Mouse (Mus musculus) MEL (cell line): ENCODE data around the gene Sycp2. TPM values are rescaled to one million over a fixed set of nuclear protein-coding genes. Genes with fewer than 3 reads are reported as not detected.

ENCODE experiments used
- DNase-seq: peaks from one replicate; pipeline ENCODE4 v3.0.0; 2011; ENCODE audit warnings: low read depth, low spot score
- H3K27ac ChIP-seq: 2 replicates; pipeline ENCODE4 v1.5.1; 2012; ENCODE audit warnings: low read depth, mild to moderate bottlenecking, control low read depth, low read length, moderate library complexity; ENCODE audit not compliant: control insufficient read depth
- H3K27me3 ChIP-seq, 2 experiments: fragments of 150-350 bp in 1 of 2; sonication (generic) in 1 of 2; 2 replicates each; pipeline ENCODE4 v1.6.1; 2012; ENCODE audit warnings: low read length in 2 of 2, mild to moderate bottlenecking in 2 of 2, improper control_type of control experiment in 1 of 2, moderate library complexity in 1 of 2; ENCODE audit not compliant: insufficient read depth in 2 of 2, control insufficient read depth in 1 of 2
- H3K36me3 ChIP-seq, 2 experiments: 2 replicates each; pipeline ENCODE4 v1.6.1; 2012 to 2014; ENCODE audit warnings: low read length in 2 of 2, improper control_type of control experiment in 1 of 2, inconsistent platforms in 1 of 2, mild to moderate bottlenecking in 1 of 2; ENCODE audit not compliant: insufficient read depth in 2 of 2, control insufficient read depth in 1 of 2
- H3K4me1 ChIP-seq, 2 experiments: fragments of 150-350 bp in 1 of 2; sonication (generic) in 1 of 2; 2 replicates each; pipeline ENCODE4 v1.6.1; 2012; ENCODE audit warnings: low read length in 2 of 2, improper control_type of control experiment in 1 of 2, mild to moderate bottlenecking in 1 of 2; ENCODE audit not compliant: insufficient read depth in 2 of 2, control insufficient read depth in 1 of 2
- H3K4me3 ChIP-seq, 2 experiments: fragments of 150-350 bp in 1 of 2; sonication (generic) in 1 of 2; 2 replicates each; pipeline ENCODE4 v1.5.1; 2012; ENCODE audit warnings: low read depth in 2 of 2, low read length in 2 of 2, mild to moderate bottlenecking in 2 of 2, moderate library complexity in 2 of 2, control low read depth in 1 of 2, improper control_type of control experiment in 1 of 2; ENCODE audit not compliant: control insufficient read depth in 1 of 2, insufficient read depth in 1 of 2
- H3K79me2 ChIP-seq: 2 replicates; pipeline ENCODE4 v1.6.1; 2012; ENCODE audit warnings: mild to moderate bottlenecking, low read length, moderate library complexity; ENCODE audit not compliant: control insufficient read depth, poor library complexity, insufficient read depth
- H3K9ac ChIP-seq: 2 replicates; pipeline ENCODE4 v1.6.1; 2012; ENCODE audit warnings: low read depth, mild to moderate bottlenecking, control low read depth, low read length, moderate library complexity; ENCODE audit not compliant: control insufficient read depth, poor library complexity, severe bottlenecking
- H3K9me3 ChIP-seq: fragments of 150-350 bp; sonication (generic); replicated peaks from 2 replicates; pipeline ENCODE4 v1.6.1; 2012; ENCODE audit warnings: mild to moderate bottlenecking, low read length, improper control_type of control experiment, moderate library complexity; ENCODE audit not compliant: insufficient read depth
- CHD1 ChIP-seq: IDR thresholded peaks from 2 replicates; pipeline ENCODE4 v1.6.1; 2012; ENCODE audit warnings: low read depth, mild to moderate bottlenecking, inconsistent platforms, low read length, improper control_type of control experiment
- HCFC1 ChIP-seq: IDR thresholded peaks from 2 replicates; pipeline ENCODE4 v1.6.1; 2012; ENCODE audit warnings: low read depth, mild to moderate bottlenecking, inconsistent platforms, low read length, improper control_type of control experiment, moderate library complexity
- JUND ChIP-seq: IDR thresholded peaks from 2 replicates; pipeline ENCODE4 v1.6.1; 2011; ENCODE audit warnings: low read depth, mild to moderate bottlenecking, improper control_type of control experiment, low read length
- KAT2A ChIP-seq: conservative IDR thresholded peaks from 2 replicates; pipeline ENCODE4 v1.6.1; 2012; ENCODE audit warnings: low read depth, low read length, improper control_type of control experiment, inconsistent platforms
- MAFK ChIP-seq: IDR thresholded peaks from 2 replicates; pipeline ENCODE4 v1.6.1; 2011; ENCODE audit warnings: low read depth, mild to moderate bottlenecking, low read length, improper control_type of control experiment, borderline replicate concordance
- MAX ChIP-seq: IDR thresholded peaks from 2 replicates; pipeline ENCODE4 v1.6.1; 2011; ENCODE audit warnings: low read length, improper control_type of control experiment
- MEF2A ChIP-seq: IDR thresholded peaks from 2 replicates; pipeline ENCODE4 v1.6.1; 2014; ENCODE audit warnings: low read depth, mild to moderate bottlenecking, inconsistent platforms, low read length, improper control_type of control experiment; ENCODE audit not compliant: poor library complexity, insufficient replicate concordance, severe bottlenecking; ENCODE audit errors: extremely low read depth
- MXI1 ChIP-seq: IDR thresholded peaks from 2 replicates; pipeline ENCODE4 v1.6.1; 2011; ENCODE audit warnings: mild to moderate bottlenecking, low read depth, low read length, improper control_type of control experiment
- MYC ChIP-seq: IDR thresholded peaks from 2 replicates; pipeline ENCODE4 v1.6.1; 2011; ENCODE audit warnings: low read depth, mild to moderate bottlenecking, low read length, improper control_type of control experiment, moderate library complexity
- NELFE ChIP-seq: IDR thresholded peaks from 2 replicates; pipeline ENCODE4 v1.6.1; 2011; ENCODE audit warnings: low read depth, low read length, improper control_type of control experiment
- POLR2AphosphoS5 ChIP-seq: IDR thresholded peaks from 2 replicates; pipeline ENCODE4 v1.6.1; 2012; ENCODE audit warnings: low read depth, borderline replicate concordance, mild to moderate bottlenecking, inconsistent platforms, low read length, moderate library complexity, mixed read lengths
- RAD21 ChIP-seq: IDR thresholded peaks from 2 replicates; pipeline ENCODE4 v1.6.1; 2011; ENCODE audit warnings: mild to moderate bottlenecking, low read depth, low read length, improper control_type of control experiment
- RCOR1 ChIP-seq: IDR thresholded peaks from 2 replicates; pipeline ENCODE4 v1.6.1; 2012; ENCODE audit warnings: low read depth, mild to moderate bottlenecking, inconsistent platforms, low read length, improper control_type of control experiment
- SIN3A ChIP-seq: IDR thresholded peaks from 2 replicates; pipeline ENCODE4 v1.6.1; 2012; ENCODE audit warnings: low read length, improper control_type of control experiment, inconsistent platforms
- SMC3 ChIP-seq: IDR thresholded peaks from 2 replicates; pipeline ENCODE4 v1.6.1; 2011; ENCODE audit warnings: low read depth, low read length, improper control_type of control experiment
- TAL1 ChIP-seq: IDR thresholded peaks from 2 replicates; pipeline ENCODE4 v1.6.1; 2012; ENCODE audit warnings: mild to moderate bottlenecking, inconsistent platforms, low read length, moderate library complexity, mixed read lengths
- ZMIZ1 ChIP-seq: IDR thresholded peaks from 2 replicates; pipeline ENCODE4 v1.6.1; 2012; ENCODE audit warnings: low read depth, mild to moderate bottlenecking, inconsistent platforms, low read length, improper control_type of control experiment, moderate library complexity
- polyA plus RNA-seq, 2 experiments: library from polyadenylated mRNA; stranded (reverse) in 1 of 2; unstranded in 1 of 2; fragments of >175 nt in 1 of 2; fragments of >200 nt in 1 of 2; gene quantifications; 2 replicates each; pipeline versions ENCODE4 v1.2.1 to v1.2.4; 2012; ENCODE audit warnings: low replicate concordance in 2 of 2, low read depth in 1 of 2; ENCODE audit not compliant: insufficient read length in 2 of 2, insufficient read depth in 1 of 2, missing spikeins in 1 of 2
- total RNA-seq: library from RNA; depleted of rRNA; stranded (reverse); fragments of 300-350 nt; gene quantifications from 2 replicates; pipeline ENCODE4 v1.2.3, GENCODE M21; 2012

Gene Sycp2
- total and polyA plus RNA-seq, 3 experiments, result not detected

DNA sequence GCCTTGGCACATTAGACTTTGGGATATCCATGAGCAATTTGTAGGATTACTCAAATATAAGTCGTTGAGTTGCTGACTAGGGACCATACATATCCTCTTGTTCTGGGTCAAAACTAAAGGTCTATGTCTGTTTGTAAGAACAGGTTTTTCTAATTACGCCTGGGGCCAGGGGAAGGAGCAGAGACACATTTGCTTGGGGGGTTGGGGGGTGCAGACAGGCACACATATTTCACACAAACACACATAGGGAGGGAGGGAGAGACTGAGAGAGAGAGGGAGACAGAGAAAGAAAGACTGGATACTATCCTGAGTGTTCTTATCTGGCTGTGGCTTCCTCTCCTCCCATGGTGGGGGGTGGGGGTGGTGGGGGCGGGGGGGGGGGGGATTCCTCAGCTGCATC lies 14.7 kb upstream of the Sycp2 start:
- Histone ChIP-seq H3K27me3 (no peaks in the 10 kb centered on the region), H3K4me1 (no peaks in the 10 kb centered on the region), H3K4me3 (no peak overlapping the region), H3K27ac (no peak overlapping the region), H3K79me2 (no peaks in the 10 kb centered on the region), H3K36me3 (no peaks in the 10 kb centered on the region), H3K9me3 (no peaks in the 10 kb centered on the region), H3K9ac (no peak overlapping the region)
- no peak for TF ChIP-seq KAT2A
- no peak for TF ChIP-seq MAFK
- no peak for TF ChIP-seq POLR2AphosphoS5
- no peak for TF ChIP-seq ZMIZ1
- no peak for TF ChIP-seq MXI1
- no peak for TF ChIP-seq TAL1
- TF ChIP-seq RCOR1, result no peak
- no peak for TF ChIP-seq NELFE
- TF ChIP-seq CHD1, result no peak
- DNase-seq, result no peak

- Histone ChIP-seq H3K4me3 (no peak overlapping the region), H3K4me1 (no peaks in the 10 kb centered on the region), H3K27me3 (no peaks in the 10 kb centered on the region), H3K9ac (no peak overlapping the region), H3K79me2 (no peaks in the 10 kb centered on the region), H3K9me3 (no peaks in the 10 kb centered on the region), H3K36me3 (no peaks in the 10 kb centered on the region), H3K27ac (no peak overlapping the region)
- no peak for DNase-seq
- TF ChIP-seq MXI1 (no peak), MAFK (no peak), SMC3 (no peak), NELFE (no peak), JUND (no peak), MEF2A (no peak), POLR2AphosphoS5 (no peak), KAT2A (no peak), RAD21 (no peak)
Observed at GRCm38 (mm10) chr2:178421603-178422002, 14.1 kb upstream of the Sycp2 start.

DNA sequence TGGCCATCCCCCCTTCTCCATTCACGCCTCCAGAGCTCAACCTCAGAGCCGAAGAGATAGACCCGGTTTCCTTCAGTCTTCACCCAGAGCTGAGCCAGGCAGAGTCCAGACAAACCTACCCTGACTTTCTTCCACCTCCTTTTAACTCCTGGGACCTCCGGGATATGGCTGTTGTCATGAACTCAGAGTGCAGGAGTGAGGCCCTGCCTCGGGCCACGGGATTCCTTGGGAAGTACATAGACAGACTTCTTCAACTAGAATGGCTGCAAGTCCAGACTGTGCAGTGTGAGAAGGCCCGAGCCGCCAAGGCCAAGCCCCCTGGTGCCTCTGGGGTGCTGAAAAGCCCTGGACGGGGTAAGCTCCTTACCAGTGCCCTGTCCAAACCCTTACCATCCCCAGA lies 13.1 kb upstream of the Sycp2 start:
- no peak overlapping the region for H3K27ac ChIP-seq
- no peak for DNase-seq
- no peak for TF ChIP-seq MYC
- TF ChIP-seq MAX, result no peak
- TF ChIP-seq SIN3A, result no peak
- TF ChIP-seq HCFC1, result no peak
- TF ChIP-seq RCOR1, result no peak
- H3K36me3 ChIP-seq, result no peaks in the 10 kb centered on the region
- H3K4me1 ChIP-seq, result no peaks in the 10 kb centered on the region
- no peak overlapping the region for H3K4me3 ChIP-seq
- H3K9me3 ChIP-seq, result no peaks in the 10 kb centered on the region
- H3K9ac ChIP-seq, result no peak overlapping the region
- no peaks in the 10 kb centered on the region for H3K79me2 ChIP-seq
- no peaks in the 10 kb centered on the region for H3K27me3 ChIP-seq
